Mouse (Mus musculus) ES-Bruce4 (cell line): ENCODE results near the gene Cgnl1.

ENCODE experiments used
- CTCF ChIP-seq: IDR thresholded peaks from one replicate; pipeline ENCODE4 v1.8.1; 2011; ENCODE audit warnings: low read depth, low read length
- EP300 ChIP-seq: IDR thresholded peaks from 2 replicates; pipeline ENCODE4 v1.6.1; 2011; ENCODE audit warnings: low read depth, low read length; ENCODE audit not compliant: insufficient read depth
- POLR2A ChIP-seq: IDR thresholded peaks from one replicate; pipeline ENCODE4 v1.8.1; 2011; ENCODE audit warnings: low read length; ENCODE audit not compliant: insufficient read depth

GRCm38 (mm10) chr9:71666432-71666831 lies 105.0 kb downstream of the Cgnl1 start:
- no peak for TF ChIP-seq EP300
- no peak for TF ChIP-seq CTCF
- no peak for TF ChIP-seq POLR2A
